Mouse (Mus musculus) layer of hippocampus, adult 2 months (tissue): ENCODE data around the gene Cd163l1. TPM values are rescaled to one million over a fixed set of nuclear protein-coding genes. Genes with fewer than 3 reads are reported as not detected.
A peak's percentile ranks its signal among the peaks of the same experiment; 100 is the strongest.

Experiments
- DNase-seq, 2 experiments: peaks; one replicate each; pipeline ENCODE4 v3.0.0; 2022; ENCODE audit warnings: low spot score in 2 of 2
- H3K27ac ChIP-seq: fragments of 200-600 bp; 2 replicates; pipeline ENCODE4 v1.8.1; 2022
- H3K4me3 ChIP-seq: fragments of 200-600 bp; 2 replicates; pipeline ENCODE4 v1.8.1; 2022; ENCODE audit warnings: mild to moderate bottlenecking
- CTCF ChIP-seq: fragments of 200-600 bp; conservative IDR thresholded peaks from 2 replicates; pipeline ENCODE4 v1.8.1; 2022; ENCODE audit warnings: antibody characterized with exemption, mild to moderate bottlenecking, moderate library complexity
- long read RNA-seq, 2 experiments: library from polyadenylated mRNA; stranded (forward); transcript quantifications; one replicate each; pipeline ENCODE4 v2.0.0; 2021; ENCODE audit warnings: borderline mapping rate in 2 of 2
- total RNA-seq, 2 experiments: library from RNA; stranded (reverse); gene quantifications; 2 replicates each; pipeline ENCODE4 v1.2.3; 2021

Gene Cd163l1
- under 1 TPM; 0.44 to 0.56 TPM for total RNA-seq
- long read RNA-seq, experiment 1, partial matches to known transcripts: 0 of 2 reads
- long read RNA-seq, experiment 1, other reads (novel, unspliced or antisense): 2 of 2 reads
- long read RNA-seq, experiment 2: 0 reads

DNA sequence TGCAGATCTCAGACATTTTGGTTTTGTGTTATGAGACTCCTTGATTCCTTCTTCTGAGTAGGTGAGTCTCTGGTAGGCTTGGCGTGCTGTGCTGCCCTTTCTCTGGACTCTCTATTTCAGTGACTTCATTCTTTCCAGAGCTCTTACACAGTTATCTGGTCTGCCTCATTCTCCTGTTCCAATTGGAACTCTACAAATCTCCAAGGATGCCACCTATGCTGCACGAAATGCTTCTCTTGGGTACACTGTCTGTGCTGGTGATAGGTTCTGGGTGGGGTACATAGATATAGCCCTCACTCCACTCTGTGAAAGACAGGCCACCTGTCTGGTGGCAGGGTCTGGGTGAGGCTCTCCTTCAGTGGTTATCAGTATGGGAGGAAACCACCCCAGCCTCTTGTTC lies at the start of gene Cd163l1:
Cd163l1 (plus strand) TSS at position 301 of the 400 bp plus-strand sequence.
- H3K4me3 ChIP-seq: no peak within 1 kb of the TSS
- no peak within 1 kb of the TSS for H3K27ac ChIP-seq
- TF ChIP-seq CTCF: no peak
- DNase-seq: no peak

GRCm38 (mm10) chr7:140169386-140169785 lies 48.7 kb upstream of the Cd163l1 start:
- TF ChIP-seq CTCF: no peak
- DNase-seq: no peak
- Histone ChIP-seq H3K27ac (no peak overlapping the region), H3K4me3 (no peak overlapping the region)

DNA sequence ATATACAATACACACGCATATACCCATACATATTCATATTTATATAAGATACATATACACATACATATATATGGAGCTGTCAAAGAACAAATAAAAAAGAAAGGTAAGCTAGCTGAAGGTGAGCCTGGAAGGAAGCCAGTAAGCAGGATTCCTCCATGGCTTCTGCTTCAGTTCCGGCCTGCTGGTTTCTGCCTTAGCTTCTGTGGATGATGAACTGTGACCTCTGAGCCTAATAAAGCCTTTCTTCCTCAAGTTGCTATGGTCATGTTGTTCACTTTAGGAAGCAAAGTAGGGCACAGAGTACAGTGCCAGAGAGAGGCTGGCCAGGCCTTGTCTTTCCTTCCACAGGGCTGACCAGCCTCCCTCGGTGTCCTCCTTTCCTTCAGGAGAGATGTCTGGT lies 47.2 kb upstream of the Cd163l1 start:
- DNase-seq: no peak
- Histone ChIP-seq H3K27ac (no peak overlapping the region), H3K4me3 (no peak overlapping the region)
- TF ChIP-seq CTCF: no peak

GRCm38 (mm10) chr7:140172936-140173335 lies 45.1 kb upstream of the Cd163l1 start, which contains the start of gene Olfr523:
TSS of gene Olfr523 (plus strand) at chr7:140173217.
- H3K27ac ChIP-seq: no peak within 1 kb of the TSS
- no peak within 1 kb of the TSS for H3K4me3 ChIP-seq
- DNase-seq: no peak
- no peak for TF ChIP-seq CTCF

GRCm38 (mm10) chr7:140179176-140179575 lies 38.9 kb upstream of the Cd163l1 start:
- DNase-seq: no peak
- TF ChIP-seq CTCF: no peak
- Histone ChIP-seq H3K27ac (no peak overlapping the region), H3K4me3 (no peak overlapping the region)

DNA sequence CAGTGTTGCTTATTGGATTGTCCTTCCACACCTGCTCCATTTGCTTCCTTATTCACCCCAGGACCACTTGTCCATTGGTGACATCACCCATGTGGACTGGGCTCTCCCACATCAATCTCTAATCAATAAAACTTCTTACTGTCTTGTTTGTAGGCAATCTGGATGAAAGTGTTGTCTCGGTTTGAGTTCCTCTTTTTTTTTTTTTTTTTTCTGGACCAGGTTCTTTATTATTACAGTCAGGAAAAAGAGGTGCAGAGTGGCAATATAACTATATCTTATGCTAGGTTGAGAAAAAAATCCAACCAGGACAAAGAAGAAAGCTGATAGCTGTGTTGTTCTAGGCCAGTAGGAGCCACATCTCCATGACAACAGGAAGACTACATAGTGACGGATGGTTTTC lies 37.4 kb upstream of the Cd163l1 start:
- DNase-seq: no peak
- no peak overlapping the region for H3K4me3 ChIP-seq
- TF ChIP-seq CTCF: 0 out of 2 replicates have a peak, but pooled peaks have one; percentile 5
- H3K27ac ChIP-seq: no peak overlapping the region

DNA sequence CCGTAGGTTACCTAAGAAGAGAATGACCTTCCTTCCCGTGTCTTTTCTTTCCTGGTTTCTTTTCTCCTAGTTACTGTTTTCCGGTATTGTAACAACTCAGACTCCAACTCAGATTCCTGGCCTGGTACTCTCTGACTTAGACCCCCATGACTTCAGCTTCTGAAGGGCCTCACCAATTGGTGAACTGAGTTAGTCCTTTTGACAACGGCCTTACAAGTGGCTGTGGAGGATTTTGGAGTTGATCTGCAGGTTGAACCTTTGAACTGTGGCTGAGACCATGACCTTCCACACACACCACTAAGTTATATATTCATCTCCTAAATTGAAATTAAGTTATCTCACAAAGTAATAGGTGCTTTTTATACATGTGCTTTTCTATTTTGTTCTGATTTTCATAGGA lies 33.9 kb upstream of the Cd163l1 start:
- no peak overlapping the region for H3K27ac ChIP-seq
- no peak for TF ChIP-seq CTCF
- H3K4me3 ChIP-seq: no peak overlapping the region
- DNase-seq: no peak

- peak overlapping the region; percentile 92 for H3K27ac ChIP-seq
- peak; percentile 78 for TF ChIP-seq CTCF
- H3K4me3 ChIP-seq: no peak overlapping the region
- peak; percentile 47 to 55 for DNase-seq
Observed at GRCm38 (mm10) chr7:140186646-140187620, 31.1 kb upstream of the Cd163l1 start.

- no peak overlapping the region for H3K4me3 ChIP-seq
- peak overlapping the region; percentile 92 for H3K27ac ChIP-seq
- no peak for TF ChIP-seq CTCF
- DNase-seq: peak; percentile 47 to 54
Observed at GRCm38 (mm10) chr7:140187721-140188390, 30.2 kb upstream of the Cd163l1 start.

DNA sequence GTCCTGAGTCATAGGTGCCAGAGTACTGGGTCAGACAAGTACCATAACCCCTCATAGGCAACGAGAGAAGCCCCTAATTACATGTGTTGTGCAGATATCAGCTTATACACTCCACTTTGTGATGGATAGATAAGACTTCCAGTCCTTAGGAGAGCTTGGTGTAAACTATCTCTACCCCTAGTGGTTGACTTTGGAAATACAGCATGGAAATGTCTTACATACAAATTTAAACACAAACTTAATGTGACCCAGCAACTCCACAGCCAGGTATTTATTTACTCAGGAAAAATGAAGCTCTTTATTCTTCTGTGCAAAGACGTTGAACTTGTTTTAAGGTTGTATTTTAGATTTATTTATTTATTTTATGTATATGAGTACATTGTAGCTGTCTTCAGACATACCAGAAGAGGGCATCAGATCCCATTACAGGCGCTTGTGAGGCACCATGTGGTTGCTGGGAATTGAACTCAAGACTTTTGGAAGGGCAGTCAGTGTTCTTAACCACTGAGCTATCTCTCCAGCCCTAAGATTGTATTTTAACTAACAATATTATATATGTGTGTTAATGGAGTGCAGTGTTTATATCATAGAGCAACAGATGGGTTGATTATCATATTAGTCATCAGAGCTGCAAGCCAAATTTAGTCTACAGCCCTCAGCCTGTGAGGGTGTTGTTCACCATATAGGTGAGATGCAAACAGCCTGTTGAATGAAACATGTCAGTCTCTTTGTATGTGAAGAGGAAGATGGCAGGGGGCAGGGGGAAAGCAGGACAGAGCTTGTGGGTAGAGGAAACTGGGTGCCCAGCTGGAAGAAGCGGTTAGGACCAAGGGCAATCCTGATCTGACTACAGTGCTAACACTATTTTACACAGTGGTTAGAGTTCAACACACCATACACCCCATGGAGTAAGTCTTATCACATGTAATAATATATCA lies 29.4 kb upstream of the Cd163l1 start:
- DNase-seq: no peak
- H3K27ac ChIP-seq: peak overlapping the region; percentile 92
- TF ChIP-seq CTCF: peak; percentile 81
- H3K4me3 ChIP-seq: no peak overlapping the region

DNA sequence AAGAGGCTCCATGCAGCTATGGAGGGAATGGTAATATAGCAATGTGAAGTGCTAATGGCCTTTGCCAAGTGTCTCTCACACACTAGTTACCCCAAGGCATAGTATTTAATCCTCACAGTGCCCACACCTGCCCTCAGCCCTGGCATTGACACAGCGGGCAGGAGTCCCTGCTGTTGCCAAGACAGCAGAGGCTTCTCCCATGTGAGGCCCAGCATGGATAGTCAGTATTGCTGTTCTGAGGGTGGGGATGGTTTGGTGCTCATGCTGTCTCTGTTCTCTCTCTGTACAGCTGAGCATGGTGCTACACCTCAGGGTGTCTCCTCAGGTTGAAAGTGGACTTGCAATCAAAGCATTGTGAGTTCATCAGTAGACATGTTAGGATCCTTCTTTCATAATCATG lies 27.6 kb upstream of the Cd163l1 start:
- H3K4me3 ChIP-seq: no peak overlapping the region
- TF ChIP-seq CTCF: no peak
- no peak for DNase-seq
- H3K27ac ChIP-seq: peak overlapping the region; percentile 92; the same call in 1 of the 2 replicates

DNA sequence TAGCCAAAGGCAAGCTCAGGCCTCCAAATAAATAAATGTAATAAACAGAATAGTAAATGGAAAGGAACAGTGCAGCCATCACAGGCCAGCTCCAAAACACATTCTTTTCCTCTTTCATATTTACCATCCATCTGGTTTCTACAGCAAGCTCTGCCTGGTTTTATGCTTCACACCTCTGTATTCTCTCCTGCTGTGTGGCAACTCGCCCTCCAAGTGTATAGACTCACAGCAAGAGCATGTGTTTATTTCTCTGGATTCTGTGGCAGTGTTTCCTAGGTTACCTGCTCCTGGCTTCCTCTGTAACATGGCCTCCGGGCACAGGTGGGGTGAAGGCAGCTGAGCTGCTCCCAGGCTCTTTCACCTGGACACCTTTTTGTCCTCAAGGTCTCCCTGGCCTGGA lies 25.6 kb upstream of the Cd163l1 start:
- TF ChIP-seq CTCF: no peak
- Histone ChIP-seq H3K27ac (peak overlapping the region; percentile 33; the same call in 1 of the 2 replicates), H3K4me3 (no peak overlapping the region)
- DNase-seq: no peak
